Mouse (Mus musculus): ENCODE measurements around the gene Sestd1.

Gene Sestd1

DNA sequence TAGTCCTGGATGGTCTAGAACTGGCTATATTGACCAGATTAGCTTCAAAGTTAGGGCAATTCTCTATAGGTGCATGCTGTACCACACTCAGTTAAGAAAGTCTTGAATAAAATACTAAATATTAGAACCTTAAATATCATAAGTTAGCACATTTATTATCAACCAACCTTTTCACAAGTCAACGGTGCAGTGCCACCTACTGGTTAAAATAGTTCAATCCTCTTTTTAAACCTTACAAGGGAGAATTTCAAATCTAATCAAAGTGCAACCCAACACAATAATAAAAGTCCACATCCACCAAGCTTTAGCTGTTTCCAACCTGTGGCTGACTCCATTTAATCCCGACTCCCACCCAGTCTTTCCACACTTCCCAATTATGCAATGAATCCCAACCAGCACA is 76.5 kb downstream of the Sestd1 start:
- peak; percentile 38 for DNase-seq

DNA sequence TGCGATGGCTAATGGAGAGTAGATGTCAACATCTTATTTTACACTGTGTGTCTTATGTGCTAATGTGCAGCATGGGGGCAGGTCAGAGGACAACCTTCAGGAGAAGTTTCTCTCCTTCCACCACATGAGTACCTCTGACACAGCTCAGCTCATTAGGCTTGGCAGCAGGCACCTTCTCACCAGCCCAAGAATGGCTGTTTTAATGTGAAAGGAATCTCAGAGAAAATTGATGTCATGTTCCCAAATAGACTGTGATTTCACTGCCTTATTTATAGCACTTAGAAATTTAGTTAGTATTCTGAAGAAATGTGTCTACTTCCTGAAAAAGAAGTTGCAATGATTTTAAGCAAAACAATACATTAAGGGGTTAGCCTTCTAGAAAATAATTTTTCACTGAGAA is 78.5 kb downstream of the Sestd1 start:
- no peak for DNase-seq

GRCm38 (mm10) chr2:77200958-77201614 is 79.3 kb downstream of the Sestd1 start:
- DNase-seq: no peak

GRCm38 (mm10) chr2:77200379-77200778 is 80.0 kb downstream of the Sestd1 start:
- no peak for DNase-seq

DNA sequence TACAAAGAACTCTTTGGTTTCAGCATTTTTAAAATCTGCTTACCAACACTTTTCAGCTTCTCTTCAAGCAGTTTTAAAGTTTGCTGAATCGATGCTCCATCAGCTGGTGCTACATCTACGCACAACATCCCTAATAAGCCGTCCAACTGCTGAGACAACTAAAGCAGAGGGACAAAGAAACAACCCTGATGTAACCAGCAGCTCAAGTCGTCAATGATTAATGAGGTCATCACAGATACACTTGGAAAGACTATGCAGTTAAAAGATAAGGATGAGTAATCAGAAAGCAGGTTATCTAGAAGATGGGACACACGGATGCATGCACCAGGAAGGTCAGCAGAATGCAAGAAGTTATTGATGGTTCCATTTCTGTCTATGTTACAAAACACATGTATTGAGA is 82.1 kb downstream of the Sestd1 start:
- DNase-seq: no peak

GRCm38 (mm10) chr2:77196819-77197218 is 83.6 kb downstream of the Sestd1 start:
- no peak for DNase-seq

DNA sequence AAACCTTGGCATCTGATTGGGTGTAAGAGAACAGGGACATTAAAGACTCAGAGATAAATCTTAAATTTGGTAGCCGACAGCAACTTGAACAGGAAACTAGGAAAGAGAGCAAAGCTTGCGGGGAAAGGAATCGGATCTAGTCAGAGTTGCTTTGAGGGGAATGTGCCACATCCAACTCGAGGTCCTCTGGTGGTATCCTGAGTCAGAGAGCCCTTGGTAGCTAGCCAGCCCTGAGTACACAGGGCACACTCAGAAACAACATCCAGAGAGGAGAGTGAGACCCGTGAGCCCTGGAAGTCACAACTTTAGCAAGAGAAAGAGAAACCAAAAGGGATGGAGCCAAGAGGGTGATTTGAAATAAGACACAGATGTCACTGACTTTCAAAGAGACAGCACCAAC is 85.3 kb downstream of the Sestd1 start:
- DNase-seq: no peak

- no peak for DNase-seq
These were observed 88.6 kb downstream of the Sestd1 start for GRCm38 (mm10) chr2:77191811-77192210.

DNA sequence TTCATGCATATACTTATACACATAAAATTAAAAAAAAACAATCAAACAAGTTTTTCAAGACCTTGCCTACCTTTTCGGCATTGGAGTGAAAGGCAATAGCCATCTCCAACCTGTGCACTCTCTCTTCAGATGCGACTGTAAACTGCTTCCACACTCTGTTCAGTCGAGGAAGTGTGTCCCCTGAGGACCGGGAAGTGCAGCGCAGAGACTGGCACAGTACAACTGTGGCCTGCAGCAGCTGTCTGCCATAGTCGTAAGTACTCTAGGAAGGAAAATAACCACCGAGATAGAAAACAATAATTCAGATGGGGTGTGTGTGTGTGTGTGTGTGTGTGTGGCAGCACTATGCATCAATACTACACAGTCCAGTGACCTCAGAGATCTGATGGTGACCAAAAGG is 89.5 kb downstream of the Sestd1 start:
- DNase-seq: no peak

GRCm38 (mm10) chr2:77190301-77190700 is 90.1 kb downstream of the Sestd1 start:
- DNase-seq: no peak

- DNase-seq: no peak
These were observed 90.7 kb downstream of the Sestd1 start for GRCm38 (mm10) chr2:77189671-77190070.

GRCm38 (mm10) chr2:77187501-77187900 is 92.9 kb downstream of the Sestd1 start:
- no peak for DNase-seq

GRCm38 (mm10) chr2:77186912-77187311 is 93.5 kb downstream of the Sestd1 start:
- no peak for DNase-seq

DNA sequence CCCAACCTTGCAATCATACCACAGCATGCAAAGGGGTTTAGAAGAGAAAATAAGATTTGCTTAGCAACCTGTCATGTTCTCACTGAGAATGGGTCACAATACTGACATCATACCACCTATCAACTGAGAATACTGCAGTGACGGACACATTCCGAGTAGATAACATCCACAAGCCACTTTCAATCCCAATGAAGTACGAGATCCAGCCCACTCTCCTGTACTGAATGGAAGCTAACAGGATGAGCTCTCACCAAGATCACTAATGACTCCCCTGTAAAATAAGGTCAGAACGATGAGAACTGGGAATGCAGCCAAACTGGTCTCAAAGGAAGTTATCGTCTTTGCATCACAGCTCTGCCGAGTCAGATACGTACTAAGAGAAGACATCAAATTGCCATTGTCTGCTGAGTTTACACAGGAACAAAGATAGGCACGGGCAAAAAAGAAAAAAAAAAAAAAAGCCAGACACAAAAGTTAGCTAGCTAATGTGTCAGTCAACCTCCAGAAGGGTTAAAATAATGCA is 96.3 kb downstream of the Sestd1 start:
- no peak for DNase-seq

DNA sequence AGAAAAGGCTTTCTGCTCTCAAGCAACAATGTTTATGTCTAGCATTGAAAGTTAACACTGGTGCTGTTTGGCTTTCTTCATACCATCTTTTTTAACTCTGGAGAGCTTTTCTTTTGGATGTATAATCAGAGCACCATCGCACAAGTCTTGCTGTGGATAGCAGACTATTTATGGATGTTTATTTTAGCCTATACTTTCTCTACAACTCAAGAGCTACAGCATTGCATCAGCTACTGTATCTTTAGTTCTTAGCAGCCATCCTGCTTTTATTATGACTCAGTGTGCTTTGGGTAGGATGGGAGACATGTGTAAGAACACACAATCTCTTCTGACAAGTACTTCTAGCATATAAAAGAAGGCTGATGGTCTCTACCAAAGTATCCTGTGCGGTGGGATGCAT is 96.7 kb downstream of the Sestd1 start:
- DNase-seq: no peak

- no peak for DNase-seq
These were observed 97.4 kb downstream of the Sestd1 start for GRCm38 (mm10) chr2:77182996-77183380.

DNA sequence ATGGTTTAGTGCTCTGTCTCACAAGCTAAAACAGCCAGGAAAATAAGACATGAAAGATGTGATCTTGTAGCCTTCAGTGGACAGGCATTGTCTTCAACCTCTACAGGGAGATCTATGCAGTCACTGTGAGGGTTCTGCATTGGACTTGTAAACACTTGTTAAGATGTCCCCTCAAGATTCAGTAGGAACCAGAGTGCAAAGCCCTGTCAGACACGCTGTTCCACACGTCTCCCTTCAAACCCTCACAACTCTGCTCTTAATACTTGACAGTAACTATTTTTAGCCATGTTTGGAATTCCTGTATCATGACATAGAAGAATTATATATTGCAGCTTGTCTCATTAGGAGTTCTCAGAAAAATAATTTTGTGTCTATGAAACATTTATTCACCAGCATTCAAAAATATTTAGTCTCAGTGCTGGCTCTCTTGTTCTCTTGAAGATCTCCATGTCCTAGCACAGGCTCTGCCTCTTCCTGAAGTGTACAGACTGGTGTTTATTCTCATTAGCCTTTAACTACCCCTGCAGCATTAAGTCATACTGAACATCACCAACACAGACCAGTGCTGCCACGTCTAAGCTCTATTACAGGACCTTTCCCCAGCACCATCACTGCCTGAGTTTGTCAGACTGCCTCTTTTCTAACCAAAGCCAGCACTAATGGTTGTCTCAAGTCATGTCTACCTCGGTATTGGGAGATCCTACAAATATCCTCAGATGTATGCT is 98.0 kb downstream of the Sestd1 start:
- no peak for DNase-seq

GRCm38 (mm10) chr2:77177472-77177871 is 102.9 kb downstream of the Sestd1 start:
- DNase-seq: no peak

- DNase-seq: no peak
These were observed 104.0 kb downstream of the Sestd1 start for GRCm38 (mm10) chr2:77176413-77176812.

DNA sequence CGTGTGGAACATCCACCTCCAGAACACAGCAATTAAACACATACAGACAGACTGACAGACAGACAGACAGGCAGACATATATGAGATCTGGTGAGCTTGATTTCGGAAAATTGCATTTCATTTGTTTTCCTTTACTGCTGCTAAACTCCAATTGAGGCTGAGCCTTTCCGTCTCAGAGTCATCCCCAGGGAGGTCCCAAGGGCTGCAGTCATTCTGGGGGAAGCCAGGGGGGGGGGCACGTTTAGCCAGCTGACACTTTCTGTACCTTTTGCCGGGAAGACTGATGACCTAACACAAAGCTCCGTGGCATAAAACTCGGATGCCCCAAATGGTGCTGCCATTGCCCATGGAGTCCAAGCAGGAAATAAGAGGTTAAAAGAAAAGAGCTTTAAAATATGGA is 105.0 kb downstream of the Sestd1 start:
- no peak for DNase-seq

DNA sequence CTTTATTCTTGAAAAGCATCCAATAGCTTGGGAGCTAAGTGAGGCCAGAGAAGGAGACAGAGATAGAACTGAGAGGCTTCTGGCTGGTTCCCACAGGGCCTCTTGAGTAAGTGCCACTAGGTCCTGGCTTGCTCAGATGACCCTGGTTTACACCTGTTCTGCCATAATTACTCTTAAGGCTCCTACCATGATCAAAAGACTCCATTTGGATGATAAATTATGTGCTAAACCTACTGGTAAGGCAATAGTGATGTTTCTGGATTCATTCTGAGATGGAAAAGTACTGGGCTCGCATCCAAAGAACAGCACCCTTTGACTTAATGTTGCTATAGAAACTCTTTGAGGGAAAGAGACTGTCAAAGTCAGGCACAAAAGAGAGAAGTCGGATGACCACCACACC is 106.1 kb downstream of the Sestd1 start:
- no peak for DNase-seq

DNA sequence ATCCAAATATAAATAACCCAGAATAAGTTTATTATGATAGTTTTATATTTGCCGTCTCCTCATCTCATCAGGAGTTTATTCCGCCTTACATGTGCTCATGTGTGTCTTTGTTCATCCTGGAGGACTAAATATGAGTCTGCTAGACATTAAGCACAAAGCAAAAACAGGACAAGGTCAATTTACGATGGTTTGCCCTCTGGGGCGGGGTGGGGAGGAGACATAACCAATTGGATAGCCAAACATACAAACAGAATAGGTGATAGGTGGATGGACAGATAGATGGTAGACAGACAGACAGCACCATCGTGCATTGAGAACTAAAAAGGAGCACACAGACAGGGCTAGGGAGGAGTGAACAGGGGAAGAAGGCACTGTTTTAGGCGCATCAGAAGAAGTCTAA is 106.6 kb downstream of the Sestd1 start:
- no peak for DNase-seq

- DNase-seq: no peak
These were observed 107.0 kb downstream of the Sestd1 start for GRCm38 (mm10) chr2:77173366-77173765.

- no peak for DNase-seq
These were observed 108.1 kb downstream of the Sestd1 start for GRCm38 (mm10) chr2:77172241-77172671.
